Mouse (Mus musculus): ENCODE measurements around the gene Gnao1. TPM values are rescaled to one million over a fixed set of nuclear protein-coding genes. Genes with fewer than 3 reads are reported as not detected.

Gnao1 gene
- polyA plus RNA-seq, 1 experiment from 2014 or later: 215 TPM

- H3K4me3 ChIP-seq (ENCODE audit: low read length): no peak overlapping the region
- no peaks in the 10 kb centered on the region for H3K27me3 ChIP-seq (replicated peaks; ENCODE audit: control insufficient read depth, insufficient read depth, low read length)
- H3K9me3 ChIP-seq (ENCODE audit: control insufficient read depth, low read length): no peaks in the 10 kb centered on the region
- H3K27ac ChIP-seq (ENCODE audit: low read depth, low read length): no peak overlapping the region
- peaks cover 9% of the 10 kb centered on the region for H3K4me1 ChIP-seq (ENCODE audit: control insufficient read depth, insufficient read depth, low read depth, low read length)
- no peaks in the 10 kb centered on the region for H3K36me3 ChIP-seq (ENCODE audit: control insufficient read depth, insufficient read depth, low read length)
- 66% methylated on average over 3 of the region's 3 CpGs for WGBS
- H3K9ac ChIP-seq (ENCODE audit: low read depth, low read length): no peak overlapping the region
- H3K4me2 ChIP-seq (ENCODE audit: low read length): no peak overlapping the region
- no peak for ATAC-seq
These were observed 92.3 kb downstream of the Gnao1 start for GRCm38 (mm10) chr8:93902040-93902439.

- no peaks in the 10 kb centered on the region for H3K9me3 ChIP-seq (ENCODE audit: control insufficient read depth, low read length)
- WGBS: 94% methylated on average over 6 of the region's 6 CpGs
- no peak overlapping the region for H3K4me3 ChIP-seq (ENCODE audit: low read length)
- H3K4me2 ChIP-seq (ENCODE audit: low read length): no peak overlapping the region
- H3K27me3 ChIP-seq (replicated peaks; ENCODE audit: control insufficient read depth, insufficient read depth, low read length): no peaks in the 10 kb centered on the region
- no peaks in the 10 kb centered on the region; the same call in 1 of the 2 replicates for H3K36me3 ChIP-seq (ENCODE audit: control insufficient read depth, insufficient read depth, low read length)
- ATAC-seq: no peak
- peaks cover 29% of the 10 kb centered on the region for H3K4me1 ChIP-seq (ENCODE audit: control insufficient read depth, insufficient read depth, low read depth, low read length)
- H3K9ac ChIP-seq (ENCODE audit: low read depth, low read length): no peak overlapping the region
- H3K27ac ChIP-seq (ENCODE audit: low read depth, low read length): no peak overlapping the region
These were observed 97.2 kb downstream of the Gnao1 start for GRCm38 (mm10) chr8:93906961-93907360.

GRCm38 (mm10) chr8:93907987-93908441 lies 98.2 kb downstream of the Gnao1 start:
- H3K4me3 ChIP-seq (ENCODE audit: low read length): no peak overlapping the region
- ATAC-seq: peak; percentile 50
- H3K9ac ChIP-seq (ENCODE audit: low read depth, low read length): 0 out of 2 replicates have a peak overlapping the region, but pooled peaks have one; percentile 18
- 24% methylated on average over 4 of the region's 5 CpGs for WGBS
- no peaks in the 10 kb centered on the region; the same call in 1 of the 2 replicates for H3K36me3 ChIP-seq (ENCODE audit: control insufficient read depth, insufficient read depth, low read length)
- H3K4me1 ChIP-seq (ENCODE audit: control insufficient read depth, insufficient read depth, low read depth, low read length): peaks cover 29% of the 10 kb centered on the region
- peak overlapping the region; percentile 64 for H3K27ac ChIP-seq (ENCODE audit: low read depth, low read length)
- H3K27me3 ChIP-seq (replicated peaks; ENCODE audit: control insufficient read depth, insufficient read depth, low read length): no peaks in the 10 kb centered on the region
- H3K9me3 ChIP-seq (ENCODE audit: control insufficient read depth, low read length): no peaks in the 10 kb centered on the region
- no peak overlapping the region for H3K4me2 ChIP-seq (ENCODE audit: low read length)

- H3K4me2 ChIP-seq (ENCODE audit: low read length): 0 out of 2 replicates have a peak overlapping the region, but pooled peaks have one; percentile 1
- no peak overlapping the region for H3K4me3 ChIP-seq (ENCODE audit: low read length)
- 0 out of 2 replicates have a peak, but pooled peaks have one; percentile 21 for ATAC-seq
- H3K27me3 ChIP-seq (replicated peaks; ENCODE audit: control insufficient read depth, insufficient read depth, low read length): no peaks in the 10 kb centered on the region
- H3K4me1 ChIP-seq (ENCODE audit: control insufficient read depth, insufficient read depth, low read depth, low read length): peaks cover 29% of the 10 kb centered on the region
- H3K27ac ChIP-seq (ENCODE audit: low read depth, low read length): peak overlapping the region; percentile 53
- H3K9me3 ChIP-seq (ENCODE audit: control insufficient read depth, low read length): no peaks in the 10 kb centered on the region
- H3K9ac ChIP-seq (ENCODE audit: low read depth, low read length): 0 out of 2 replicates have a peak overlapping the region, but pooled peaks have one; percentile 18
- no peaks in the 10 kb centered on the region; the same call in 1 of the 2 replicates for H3K36me3 ChIP-seq (ENCODE audit: control insufficient read depth, insufficient read depth, low read length)
- 17% methylated on average over 1 of the region's 1 CpGs for WGBS
These were observed 98.8 kb downstream of the Gnao1 start for GRCm38 (mm10) chr8:93908546-93908945.

- H3K36me3 ChIP-seq (ENCODE audit: control insufficient read depth, insufficient read depth, low read length): no peaks in the 10 kb centered on the region; the same call in 1 of the 2 replicates
- no peaks in the 10 kb centered on the region for H3K9me3 ChIP-seq (ENCODE audit: control insufficient read depth, low read length)
- H3K27me3 ChIP-seq (replicated peaks; ENCODE audit: control insufficient read depth, insufficient read depth, low read length): no peaks in the 10 kb centered on the region
- no peak overlapping the region for H3K4me3 ChIP-seq (ENCODE audit: low read length)
- WGBS: 72% methylated on average over 7 of the region's 7 CpGs
- H3K27ac ChIP-seq (ENCODE audit: low read depth, low read length): no peak overlapping the region
- no peak overlapping the region for H3K9ac ChIP-seq (ENCODE audit: low read depth, low read length)
- no peak overlapping the region for H3K4me2 ChIP-seq (ENCODE audit: low read length)
- H3K4me1 ChIP-seq (ENCODE audit: control insufficient read depth, insufficient read depth, low read depth, low read length): peaks cover 26% of the 10 kb centered on the region
- ATAC-seq: no peak
These were observed 102.2 kb downstream of the Gnao1 start for GRCm38 (mm10) chr8:93911715-93912555.

DNA sequence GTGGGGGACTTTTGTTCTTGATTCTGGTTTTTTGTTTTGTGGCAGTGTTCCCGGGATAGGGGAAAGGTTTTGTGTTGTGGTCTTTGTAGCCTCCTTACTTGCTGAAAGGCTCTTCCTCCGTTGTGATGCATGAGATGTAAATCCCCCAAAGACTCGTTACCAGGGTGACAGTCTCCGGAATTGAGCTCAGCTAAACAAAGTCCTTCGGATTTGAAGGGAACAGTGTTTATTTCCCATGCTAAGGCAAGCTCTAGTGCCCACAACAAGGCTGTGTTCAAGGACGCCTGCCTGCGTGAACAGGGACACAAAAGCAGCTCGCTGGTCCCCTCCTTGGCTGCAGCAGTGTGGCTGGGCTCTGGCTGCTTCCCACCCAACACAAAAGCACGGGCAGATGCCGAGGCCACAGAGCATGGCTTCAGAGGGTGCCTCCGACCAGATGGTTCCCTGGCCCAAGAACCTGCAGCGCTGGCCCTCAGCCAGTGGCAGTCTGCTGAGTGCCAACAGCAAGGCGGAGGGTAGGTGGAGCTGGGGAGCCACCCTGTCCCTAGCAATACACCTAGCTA lies 108.2 kb downstream of the Gnao1 start:
- Histone ChIP-seq H3K4me2 (ENCODE audit: low read length) (peak overlapping the region; percentile 32), H3K9me3 (ENCODE audit: control insufficient read depth, low read length) (no peaks in the 10 kb centered on the region), H3K27ac (ENCODE audit: low read depth, low read length) (peak overlapping the region; percentile 87), H3K27me3 (replicated peaks; ENCODE audit: control insufficient read depth, insufficient read depth, low read length) (no peaks in the 10 kb centered on the region), H3K36me3 (ENCODE audit: control insufficient read depth, insufficient read depth, low read length) (no peaks in the 10 kb centered on the region), H3K4me1 (ENCODE audit: control insufficient read depth, insufficient read depth, low read depth, low read length) (peaks cover 59% of the 10 kb centered on the region), H3K9ac (ENCODE audit: low read depth, low read length) (peak overlapping the region; percentile 28; the same call in 1 of the 2 replicates), H3K4me3 (ENCODE audit: low read length) (no peak overlapping the region)
- ATAC-seq: peak; percentile 93
- 9% methylated on average over 13 of the region's 13 CpGs for WGBS

- Histone ChIP-seq H3K4me3 (ENCODE audit: low read length) (no peak overlapping the region), H3K9me3 (ENCODE audit: control insufficient read depth, low read length) (no peaks in the 10 kb centered on the region), H3K36me3 (ENCODE audit: control insufficient read depth, insufficient read depth, low read length) (no peaks in the 10 kb centered on the region), H3K4me2 (ENCODE audit: low read length) (no peak overlapping the region), H3K4me1 (ENCODE audit: control insufficient read depth, insufficient read depth, low read depth, low read length) (peaks cover 59% of the 10 kb centered on the region), H3K9ac (ENCODE audit: low read depth, low read length) (no peak overlapping the region), H3K27ac (ENCODE audit: low read depth, low read length) (peak overlapping the region; percentile 87), H3K27me3 (replicated peaks; ENCODE audit: control insufficient read depth, insufficient read depth, low read length) (no peaks in the 10 kb centered on the region)
- WGBS: 64% methylated on average over 2 of the region's 2 CpGs
- no peak for ATAC-seq
These were observed 108.8 kb downstream of the Gnao1 start for GRCm38 (mm10) chr8:93918580-93918979.

GRCm38 (mm10) chr8:93919422-93919821 lies 109.7 kb downstream of the Gnao1 start:
- no peak overlapping the region for H3K4me3 ChIP-seq (ENCODE audit: low read length)
- H3K27ac ChIP-seq (ENCODE audit: low read depth, low read length): peak overlapping the region; percentile 87
- no peaks in the 10 kb centered on the region for H3K27me3 ChIP-seq (replicated peaks; ENCODE audit: control insufficient read depth, insufficient read depth, low read length)
- H3K4me1 ChIP-seq (ENCODE audit: control insufficient read depth, insufficient read depth, low read depth, low read length): peaks cover 65% of the 10 kb centered on the region
- no peak overlapping the region for H3K4me2 ChIP-seq (ENCODE audit: low read length)
- no peak for ATAC-seq
- no peaks in the 10 kb centered on the region for H3K9me3 ChIP-seq (ENCODE audit: control insufficient read depth, low read length)
- H3K9ac ChIP-seq (ENCODE audit: low read depth, low read length): peak overlapping the region; percentile 28; the same call in 1 of the 2 replicates
- H3K36me3 ChIP-seq (ENCODE audit: control insufficient read depth, insufficient read depth, low read length): no peaks in the 10 kb centered on the region
- 45% methylated on average over 3 of the region's 3 CpGs for WGBS
